Mouse (Mus musculus): Measurements from ENCODE around the gene Triobp.

GRCm38 (mm10) chr15:78973950-78974349 lies 26.4 kb downstream of the Triobp start:
- TF ChIP-seq CHD2 (IDR thresholded peaks at IDR 0.05; ENCODE audit: low read depth, low read length) (no peak), MAFK (IDR thresholded peaks at IDR 0.05; ENCODE audit: insufficient read depth, low read depth, low read length) (no peak)

All from ES-E14 (cell line).